Mouse (Mus musculus) testis, adult 2 months (tissue): ENCODE data around the gene Bcar3. TPM values are rescaled to one million over a fixed set of nuclear protein-coding genes. Genes with fewer than 3 reads are reported as not detected.

Experiments
- H3K27ac ChIP-seq: fragments of 200-500 bp; 2 replicates; pipeline ENCODE4 v1.5.1; 2012; ENCODE audit warnings: low read depth, low read length; ENCODE audit not compliant: control insufficient read depth, insufficient read depth
- H3K27me3 ChIP-seq: fragments of 200-500 bp; 2 replicates; pipeline ENCODE4 v1.6.1; 2012; ENCODE audit warnings: mild to moderate bottlenecking, low read length, moderate library complexity; ENCODE audit not compliant: control insufficient read depth, insufficient read depth
- H3K36me3 ChIP-seq: fragments of 200-500 bp; 2 replicates; pipeline ENCODE4 v1.6.1; 2012; ENCODE audit warnings: mild to moderate bottlenecking, low read length; ENCODE audit not compliant: control insufficient read depth, insufficient read depth
- H3K4me1 ChIP-seq: fragments of 200-500 bp; 2 replicates; pipeline ENCODE4 v1.6.1; 2012; ENCODE audit warnings: low read length; ENCODE audit not compliant: control insufficient read depth, insufficient read depth
- H3K4me3 ChIP-seq: fragments of 200-500 bp; 2 replicates; pipeline ENCODE4 v1.5.1; 2012; ENCODE audit warnings: low read depth, mild to moderate bottlenecking, low read length, moderate library complexity, mixed read lengths; ENCODE audit not compliant: control insufficient read depth
- CTCF ChIP-seq: fragments of 200-500 bp; IDR thresholded peaks from 2 replicates; pipeline ENCODE4 v1.5.1; 2012; ENCODE audit warnings: low read depth, mild to moderate bottlenecking, inconsistent platforms, low read length, moderate library complexity; ENCODE audit not compliant: control insufficient read depth, insufficient read depth, insufficient replicate concordance
- POLR2A ChIP-seq: fragments of 200-500 bp; IDR thresholded peaks from 2 replicates; pipeline ENCODE4 v1.6.1; 2012; ENCODE audit warnings: low read depth, mild to moderate bottlenecking, inconsistent platforms, low read length, moderate library complexity; ENCODE audit not compliant: control insufficient read depth
- polyA plus RNA-seq: library from polyadenylated mRNA; depleted of rRNA; stranded (reverse); fragments of >200 nt; gene quantifications from 2 replicates; pipeline ENCODE4 v1.2.3, GENCODE M21; 2012

Bcar3 gene
- polyA plus RNA-seq, 1 experiment = 12.5 TPM

DNA sequence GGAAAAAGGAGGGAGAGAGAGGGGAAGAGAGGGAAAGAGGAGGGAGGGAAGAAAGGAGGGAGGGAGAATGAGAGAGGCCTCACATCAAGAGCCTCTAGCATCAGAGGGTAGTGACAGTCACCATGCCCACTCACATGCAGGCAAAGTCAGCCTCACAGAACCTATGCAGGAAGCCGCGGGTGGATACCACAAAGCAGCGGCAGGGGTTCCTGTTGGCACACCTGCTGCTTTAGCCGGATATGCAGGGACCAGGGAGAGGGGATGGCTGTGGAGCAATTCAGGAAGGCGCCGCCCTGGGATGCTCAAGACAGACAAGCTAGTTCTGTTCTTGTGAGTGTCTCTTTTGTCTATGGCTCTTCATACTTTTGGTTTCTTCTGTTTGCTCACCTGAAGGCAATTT, 15.0 kb downstream of the Bcar3 start:
- no peaks in the 10 kb centered on the region for H3K4me1 ChIP-seq
- no peaks in the 10 kb centered on the region for H3K36me3 ChIP-seq
- H3K4me3 ChIP-seq = no peak overlapping the region
- H3K27ac ChIP-seq = no peak overlapping the region
- no peak for TF ChIP-seq CTCF
- no peak for TF ChIP-seq POLR2A
- H3K27me3 ChIP-seq = no peaks in the 10 kb centered on the region

- H3K4me1 ChIP-seq = peaks cover 2% of the 10 kb centered on the region
- H3K27ac ChIP-seq = no peak overlapping the region
- H3K27me3 ChIP-seq = no peaks in the 10 kb centered on the region
- H3K4me3 ChIP-seq = no peak overlapping the region
- peak; percentile 63; the same call in 1 of the 2 replicates for TF ChIP-seq CTCF
- no peak for TF ChIP-seq POLR2A
- H3K36me3 ChIP-seq = no peaks in the 10 kb centered on the region
Measured at GRCm38 (mm10) chr3:122312078-122312477, 18.1 kb downstream of the Bcar3 start.

- Histone ChIP-seq H3K27me3 (no peaks in the 10 kb centered on the region), H3K4me1 (peaks cover 2% of the 10 kb centered on the region), H3K4me3 (no peak overlapping the region), H3K36me3 (no peaks in the 10 kb centered on the region), H3K27ac (no peak overlapping the region)
- TF ChIP-seq POLR2A (no peak), CTCF (no peak)
Measured at GRCm38 (mm10) chr3:122312936-122313629, 19.1 kb downstream of the Bcar3 start.

- no peak for TF ChIP-seq POLR2A
- no peak for TF ChIP-seq CTCF
- H3K4me3 ChIP-seq = no peak overlapping the region
- H3K4me1 ChIP-seq = peaks cover 2% of the 10 kb centered on the region
- H3K27me3 ChIP-seq = no peaks in the 10 kb centered on the region
- H3K36me3 ChIP-seq = no peaks in the 10 kb centered on the region
- no peak overlapping the region for H3K27ac ChIP-seq
Measured at GRCm38 (mm10) chr3:122313936-122314335, 20.0 kb downstream of the Bcar3 start.

GRCm38 (mm10) chr3:122316621-122317020, 22.7 kb downstream of the Bcar3 start:
- H3K27me3 ChIP-seq = no peaks in the 10 kb centered on the region
- H3K27ac ChIP-seq = no peak overlapping the region
- H3K36me3 ChIP-seq = no peaks in the 10 kb centered on the region
- TF ChIP-seq CTCF (no peak), POLR2A (no peak)
- H3K4me3 ChIP-seq = no peak overlapping the region
- peaks cover 2% of the 10 kb centered on the region for H3K4me1 ChIP-seq

DNA sequence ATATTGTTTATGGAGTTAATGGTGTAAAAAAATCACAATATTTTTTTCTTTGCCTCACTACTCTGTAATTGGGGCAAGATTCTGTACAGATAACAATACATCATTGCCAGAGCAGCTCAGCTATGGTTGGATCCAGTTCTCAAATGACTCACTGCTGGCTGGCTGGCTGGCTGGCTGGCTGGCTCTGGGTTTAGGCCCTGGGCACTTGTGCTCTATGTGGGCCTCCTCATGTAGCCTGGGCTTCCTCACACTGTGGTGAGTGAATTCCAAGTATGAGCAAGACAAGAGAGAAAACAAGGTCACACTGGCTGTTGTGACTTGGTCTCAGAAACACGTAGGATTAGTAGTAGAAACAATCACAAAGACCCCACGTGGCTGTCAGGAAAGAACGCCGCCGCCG, 23.4 kb downstream of the Bcar3 start:
- H3K4me3 ChIP-seq = no peak overlapping the region
- no peaks in the 10 kb centered on the region for H3K27me3 ChIP-seq
- H3K27ac ChIP-seq = no peak overlapping the region
- no peaks in the 10 kb centered on the region for H3K36me3 ChIP-seq
- H3K4me1 ChIP-seq = peaks cover 2% of the 10 kb centered on the region
- TF ChIP-seq POLR2A (no peak), CTCF (no peak)

- no peak overlapping the region for H3K4me3 ChIP-seq
- H3K36me3 ChIP-seq = no peaks in the 10 kb centered on the region
- H3K27me3 ChIP-seq = no peaks in the 10 kb centered on the region
- H3K27ac ChIP-seq = no peak overlapping the region
- no peaks in the 10 kb centered on the region for H3K4me1 ChIP-seq
- TF ChIP-seq POLR2A (no peak), CTCF (no peak)
Measured at GRCm38 (mm10) chr3:122322226-122322625, 28.3 kb downstream of the Bcar3 start.
